Mouse (Mus musculus) heart, postnatal 0 days (tissue): Measurements from ENCODE around the gene Cnn2. TPM values are rescaled to one million over a fixed set of nuclear protein-coding genes. Genes with fewer than 3 reads are reported as not detected.
"Not testable (repeated sequence)": the region's sequence is repeated elsewhere in the genome, so short reads cannot be mapped to it uniquely, and the experiment has no call there.

Experiments used
- ATAC-seq: fragments of 200-750 bp; cut with Nextera tagmentation; 2 replicates; pipeline ENCODE4 v1.8.0; 2017; ENCODE audit warnings: low read depth, moderate number of reproducible peaks, moderate library complexity; ENCODE audit not compliant: insufficient read depth
- DNase-seq: peaks from one replicate; pipeline ENCODE4 v3.0.0-alpha.2; 2016; ENCODE audit warnings: low spot score
- H3K27ac ChIP-seq: fragments of 300-500 bp; sonication (generic); 2 replicates; pipeline ENCODE4 v1.5.1; 2014; ENCODE audit warnings: low read depth, mild to moderate bottlenecking
- H3K27me3 ChIP-seq: fragments of 300-500 bp; sonication (generic); 2 replicates; pipeline ENCODE4 v1.6.1; 2014; ENCODE audit warnings: low read length, mixed read lengths; ENCODE audit not compliant: control insufficient read depth, insufficient read depth
- H3K36me3 ChIP-seq: fragments of 300-500 bp; sonication (generic); replicated peaks from 2 replicates; pipeline ENCODE4 v1.6.1; 2014; ENCODE audit warnings: low read length, mixed read lengths; ENCODE audit not compliant: control insufficient read depth, insufficient read depth
- H3K4me1 ChIP-seq: fragments of 300-500 bp; sonication (generic); 2 replicates; pipeline ENCODE4 v1.6.1; 2014; ENCODE audit warnings: antibody characterized with exemption; ENCODE audit not compliant: control insufficient read depth, insufficient read depth
- H3K4me2 ChIP-seq: fragments of 300-500 bp; sonication (generic); 2 replicates; pipeline ENCODE4 v1.6.1; 2014; ENCODE audit warnings: low read depth, mild to moderate bottlenecking, low read length, moderate library complexity
- H3K4me3 ChIP-seq: fragments of 300-500 bp; sonication (generic); 2 replicates; pipeline ENCODE4 v1.5.1; 2014; ENCODE audit warnings: low read depth, low read length
- H3K9ac ChIP-seq: fragments of 300-500 bp; sonication (generic); replicated peaks from 2 replicates; pipeline ENCODE4 v1.6.1; 2014; ENCODE audit warnings: low read depth, low read length, mixed read lengths
- H3K9me3 ChIP-seq: fragments of 300-500 bp; sonication (generic); replicated peaks from 2 replicates; pipeline ENCODE4 v1.6.1; 2016; ENCODE audit warnings: low read length; ENCODE audit not compliant: control insufficient read depth
- CTCF ChIP-seq: IDR thresholded peaks from 2 replicates; pipeline ENCODE4 v1.5.1; 2016; ENCODE audit warnings: antibody characterized with exemption, control low read depth, low read depth
- EP300 ChIP-seq: IDR thresholded peaks from 2 replicates; pipeline ENCODE4 v1.6.1; 2016; ENCODE audit warnings: antibody characterized with exemption, low read depth
- WGBS: fragments of 180-500 bp; shearing (Covaris S2); extraction: QIAGEN DNeasy Blood & Tissue Kit; methylation state at CpG from one replicate; pipeline ENCODE4 v1.1.7; 2014; 5-methylcytosine and 5-hydroxymethylcytosine counted together
- polyA plus RNA-seq: library from polyadenylated mRNA; unstranded; fragments of >200 nt; fragmentation: Nextera tagmentation; extraction: Ambion mirVana; gene quantifications from 2 replicates; pipeline ENCODE4 v1.2.1, GENCODE M21; 2015
- total RNA-seq: library from RNA; depleted of rRNA; stranded (reverse); fragments of >200 nt; gene quantifications from 2 replicates; pipeline ENCODE4 v1.2.3, GENCODE M21; 2014; ENCODE audit warnings: low replicate concordance; rRNA removed

The Cnn2 gene
- total and polyA plus RNA-seq, 2 experiments from 2014 or later, result 142 to 149 TPM

GRCm38 (mm10) chr10:80044087-80044486 lies 55.7 kb downstream of the Cnn2 start:
- Histone ChIP-seq H3K4me1 (no peaks in the 10 kb centered on the region; the same call in 1 of the 2 replicates), H3K36me3 (no peaks in the 10 kb centered on the region), H3K4me3 (no peak overlapping the region), H3K9ac (no peak overlapping the region), H3K9me3 (no peaks in the 10 kb centered on the region), H3K4me2 (no peak overlapping the region), H3K27me3 (no peaks in the 10 kb centered on the region), H3K27ac (no peak overlapping the region)
- DNase-seq (no peak), ATAC-seq (no peak)
- 62% methylated on average over 4 of the region's 4 CpGs for WGBS
- TF ChIP-seq EP300 (no peak), CTCF (no peak)

GRCm38 (mm10) chr10:80045364-80045763 lies 57.0 kb downstream of the Cnn2 start:
- H3K9me3 ChIP-seq, H3K36me3 ChIP-seq, H3K4me1 ChIP-seq, ATAC-seq, H3K27ac ChIP-seq, H3K4me3 ChIP-seq, H3K4me2 ChIP-seq, DNase-seq, H3K9ac ChIP-seq, H3K27me3 ChIP-seq: not testable (repeated sequence)
- WGBS, result 82% methylated on average over 2 of the region's 4 CpGs

Other genes with a start within 250 kb of the Cnn2 start
Only the 30 nearest of the 33 such genes appear.
- 38.6 and 67.5 TPM in 2 replicates for gene Rnf126, start 221.6 kb upstream of the Cnn2 start, total RNA-seq
- gene Rnf126, start 221.6 kb upstream of the Cnn2 start, polyA plus RNA-seq, result 35.9 and 37.6 TPM in 2 replicates
- 21.4 and 28.0 TPM in 2 replicates for gene Fstl3, start 211.3 kb upstream of the Cnn2 start, total RNA-seq
- 13.2 and 13.7 TPM in 2 replicates for gene Fstl3, start 211.3 kb upstream of the Cnn2 start, polyA plus RNA-seq
- gene Prss57, start 197.6 kb upstream of the Cnn2 start, total RNA-seq, result 1.3 and 1.4 TPM in 2 replicates
- gene Prss57, start 197.6 kb upstream of the Cnn2 start, polyA plus RNA-seq, result not detected in 2 replicates
- gene Palm, start 195.0 kb upstream of the Cnn2 start, total RNA-seq, result 31.2 and 52.3 TPM in 2 replicates
- 39.8 and 44.0 TPM in 2 replicates for gene Palm, start 195.0 kb upstream of the Cnn2 start, polyA plus RNA-seq
- gene Misp, start 167.6 kb upstream of the Cnn2 start, total RNA-seq, result not detected in 2 replicates
- 0.08 and 0.41 TPM in 2 replicates for gene Misp, start 167.6 kb upstream of the Cnn2 start, polyA plus RNA-seq
- gene Ptbp1, start 134.2 kb upstream of the Cnn2 start, total RNA-seq, result 186 and 196 TPM in 2 replicates
- gene Ptbp1, start 134.2 kb upstream of the Cnn2 start, polyA plus RNA-seq, result 39.8 and 40.4 TPM in 2 replicates
- gene Prtn3, start 114.1 kb upstream of the Cnn2 start, total RNA-seq, result not detected in 2 replicates
- 0.70 and 0.74 TPM in 2 replicates for gene Prtn3, start 114.1 kb upstream of the Cnn2 start, polyA plus RNA-seq
- 3.2 and 5.9 TPM in 2 replicates for gene Plppr3, start 114.0 kb upstream of the Cnn2 start, total RNA-seq
- 2.5 and 3.0 TPM in 2 replicates for gene Plppr3, start 114.0 kb upstream of the Cnn2 start, polyA plus RNA-seq
- gene Elane, start 102.3 kb upstream of the Cnn2 start, total RNA-seq, result not detected in 2 replicates
- not detected in 2 replicates for gene Elane, start 102.3 kb upstream of the Cnn2 start, polyA plus RNA-seq
- gene Cfd, start 97.7 kb upstream of the Cnn2 start, total RNA-seq, result 0.19 TPM in 1 of 2 replicates, not detected in the other
- gene Cfd, start 97.7 kb upstream of the Cnn2 start, polyA plus RNA-seq, result 0.22 TPM in 1 of 2 replicates, not detected in the other
- gene Med16, start 79.7 kb upstream of the Cnn2 start, total RNA-seq, result 64.7 and 77.6 TPM in 2 replicates
- 30.9 and 36.2 TPM in 2 replicates for gene Med16, start 79.7 kb upstream of the Cnn2 start, polyA plus RNA-seq
- not detected in 2 replicates for gene Gm26602, start 77.7 kb upstream of the Cnn2 start, total RNA-seq
- gene Gm26602, start 77.7 kb upstream of the Cnn2 start, polyA plus RNA-seq, result 4.0 and 6.0 TPM in 2 replicates
- not detected in 2 replicates for gene Kiss1r, start 71.6 kb upstream of the Cnn2 start, total RNA-seq
- gene Kiss1r, start 71.6 kb upstream of the Cnn2 start, polyA plus RNA-seq, result 0.45 and 0.57 TPM in 2 replicates
- gene R3hdm4, start 67.4 kb upstream of the Cnn2 start, total RNA-seq, result 40.9 and 58.4 TPM in 2 replicates
- gene R3hdm4, start 67.4 kb upstream of the Cnn2 start, polyA plus RNA-seq, result 104 and 107 TPM in 2 replicates
- 5.3 and 5.6 TPM in 2 replicates for gene Arid3a, start 61.5 kb upstream of the Cnn2 start, total RNA-seq
- 0.65 and 0.77 TPM in 2 replicates for gene Arid3a, start 61.5 kb upstream of the Cnn2 start, polyA plus RNA-seq
- 29.3 and 51.5 TPM in 2 replicates for gene Wdr18, start 28.4 kb upstream of the Cnn2 start, total RNA-seq
- 54.3 and 58.4 TPM in 2 replicates for gene Wdr18, start 28.4 kb upstream of the Cnn2 start, polyA plus RNA-seq
- gene Grin3b, start 17.9 kb upstream of the Cnn2 start, total RNA-seq, result not detected in 2 replicates
- gene Grin3b, start 17.9 kb upstream of the Cnn2 start, polyA plus RNA-seq, result 0.29 and 0.34 TPM in 2 replicates
- gene Tmem259, start 4.3 kb upstream of the Cnn2 start, total RNA-seq, result 162 and 182 TPM in 2 replicates
- gene Tmem259, start 4.3 kb upstream of the Cnn2 start, polyA plus RNA-seq, result 18.0 and 18.1 TPM in 2 replicates
- 10.4 and 11.4 TPM in 2 replicates for gene Abca7, start 7.9 kb downstream of the Cnn2 start, total RNA-seq
- gene Abca7, start 7.9 kb downstream of the Cnn2 start, polyA plus RNA-seq, result 1.9 TPM in 2 replicates
- gene Arhgap45, start 28.1 kb downstream of the Cnn2 start, total RNA-seq, result 3.9 and 11.0 TPM in 2 replicates
- gene Arhgap45, start 28.1 kb downstream of the Cnn2 start, polyA plus RNA-seq, result 1.9 TPM in 2 replicates
- 70.6 and 106 TPM in 2 replicates for gene Polr2e, start 51.2 kb downstream of the Cnn2 start, total RNA-seq
- 120 and 123 TPM in 2 replicates for gene Polr2e, start 51.2 kb downstream of the Cnn2 start, polyA plus RNA-seq
- 490 and 500 TPM in 2 replicates for gene Gpx4, start 58.6 kb downstream of the Cnn2 start, total RNA-seq
- gene Gpx4, start 58.6 kb downstream of the Cnn2 start, polyA plus RNA-seq, result 874 and 900 TPM in 2 replicates
- gene Sbno2, start 117.0 kb downstream of the Cnn2 start, total RNA-seq, result 21.1 and 22.0 TPM in 2 replicates
- gene Sbno2, start 117.0 kb downstream of the Cnn2 start, polyA plus RNA-seq, result 5.9 and 6.3 TPM in 2 replicates
- 40.3 and 57.4 TPM in 2 replicates for gene Stk11, start 127.2 kb downstream of the Cnn2 start, total RNA-seq
- 10.6 and 10.8 TPM in 2 replicates for gene Stk11, start 127.2 kb downstream of the Cnn2 start, polyA plus RNA-seq
- gene Atp5d, start 150.0 kb downstream of the Cnn2 start, total RNA-seq, result 970 and 972 TPM in 2 replicates
- 1,858 and 1,876 TPM in 2 replicates for gene Atp5d, start 150.0 kb downstream of the Cnn2 start, polyA plus RNA-seq
- gene Cbarp, start 152.3 kb downstream of the Cnn2 start, total RNA-seq, result 2.8 and 5.9 TPM in 2 replicates
- gene Cbarp, start 152.3 kb downstream of the Cnn2 start, polyA plus RNA-seq, result 1.0 and 1.1 TPM in 2 replicates
- 100 and 122 TPM in 2 replicates for gene Midn, start 159.7 kb downstream of the Cnn2 start, total RNA-seq
- gene Midn, start 159.7 kb downstream of the Cnn2 start, polyA plus RNA-seq, result 12.4 and 15.8 TPM in 2 replicates
- 121 and 163 TPM in 2 replicates for gene Cirbp, start 177.4 kb downstream of the Cnn2 start, total RNA-seq
- 208 and 330 TPM in 2 replicates for gene Cirbp, start 177.4 kb downstream of the Cnn2 start, polyA plus RNA-seq
- 0.66 and 8.9 TPM in 2 replicates for gene 1600002K03Rik, start 184.4 kb downstream of the Cnn2 start, total RNA-seq
- 4.6 and 5.7 TPM in 2 replicates for gene 1600002K03Rik, start 184.4 kb downstream of the Cnn2 start, polyA plus RNA-seq
- 2.4 and 3.0 TPM in 2 replicates for gene Efna2, start 190.9 kb downstream of the Cnn2 start, total RNA-seq
- 3.3 and 3.7 TPM in 2 replicates for gene Efna2, start 190.9 kb downstream of the Cnn2 start, polyA plus RNA-seq